Mouse (Mus musculus): Measurements from ENCODE around the gene Pla2g4f. TPM values are rescaled to one million over a fixed set of nuclear protein-coding genes. Genes with fewer than 3 reads are reported as not detected.

Pla2g4f gene
- total and polyA plus RNA-seq, 3 experiments: 0.08 TPM; not detected in 2

DNA sequence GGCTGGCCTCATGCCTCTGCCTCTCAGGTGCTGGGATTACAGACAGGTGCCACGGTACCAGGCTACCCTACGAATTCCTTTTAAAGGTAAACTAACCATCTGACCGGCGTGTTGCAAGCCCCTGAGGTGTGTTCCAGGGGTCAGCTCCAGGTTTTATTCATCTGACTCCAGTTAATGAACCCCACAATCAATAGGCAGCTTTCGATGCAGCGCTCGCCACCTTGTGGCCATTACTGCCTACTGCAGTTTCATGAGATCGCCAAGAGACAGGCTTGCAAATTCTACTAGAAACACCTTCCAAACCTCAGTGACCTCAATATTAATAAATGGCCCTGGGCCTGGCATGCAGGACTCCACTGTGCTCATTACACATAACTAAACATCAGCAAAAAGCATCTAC lies 34.0 kb downstream of the Pla2g4f start:
- H3K27ac ChIP-seq: no peak overlapping the region
- no peaks in the 10 kb centered on the region for H3K27me3 ChIP-seq (ENCODE audit: control insufficient read depth, insufficient read depth, low read length)
- TF ChIP-seq CTCF (IDR thresholded peaks at IDR 0.05) (peak; percentile 91), EP300 (IDR thresholded peaks at IDR 0.05; ENCODE audit: insufficient read depth, low read depth, low read length) (no peak), POLR2A (IDR thresholded peaks at IDR 0.05; ENCODE audit: insufficient read depth, low read depth, low read length) (no peak)
- no peaks in the 10 kb centered on the region for H3K4me1 ChIP-seq (ENCODE audit: control insufficient read depth, insufficient read depth, low read length)
- no peaks in the 10 kb centered on the region for H3K79me2 ChIP-seq (replicated peaks; ENCODE audit: control insufficient read depth, insufficient read depth, low read length)
- no peaks in the 10 kb centered on the region for H3K36me3 ChIP-seq (ENCODE audit: control insufficient read depth, insufficient read depth, low read length)
- peak; percentile 29 to 45 for DNase-seq
- H3K4me3 ChIP-seq: no peak overlapping the region
- intact Hi-C loops (cut with DNase I): loop anchor here (5.0 kb wide), 2 partner anchors 108 to 198 kb away; no protein-coding TSS in a partner anchor
- 18% methylated on average over 8 of the region's 8 CpGs for WGBS
- H3K9ac ChIP-seq (ENCODE audit: low read depth, low read length): no peak overlapping the region

- DNase-seq: no peak
- intact Hi-C loops (cut with DNase I): no loop called here
- H3K27me3 ChIP-seq (ENCODE audit: control insufficient read depth, insufficient read depth, low read length): no peaks in the 10 kb centered on the region
- no peaks in the 10 kb centered on the region for H3K79me2 ChIP-seq (replicated peaks; ENCODE audit: control insufficient read depth, insufficient read depth, low read length)
- no peaks in the 10 kb centered on the region for H3K4me1 ChIP-seq (ENCODE audit: control insufficient read depth, insufficient read depth, low read length)
- no peak overlapping the region for H3K9ac ChIP-seq (ENCODE audit: low read depth, low read length)
- H3K4me3 ChIP-seq: no peak overlapping the region
- WGBS: 78% methylated on average over 4 of the region's 4 CpGs
- TF ChIP-seq POLR2A (IDR thresholded peaks at IDR 0.05; ENCODE audit: insufficient read depth, low read depth, low read length): no peak
- TF ChIP-seq CTCF (IDR thresholded peaks at IDR 0.05): no peak
- no peak for TF ChIP-seq EP300 (IDR thresholded peaks at IDR 0.05; ENCODE audit: insufficient read depth, low read depth, low read length)
- H3K36me3 ChIP-seq (ENCODE audit: control insufficient read depth, insufficient read depth, low read length): no peaks in the 10 kb centered on the region
- no peak overlapping the region for H3K27ac ChIP-seq
These were observed 37.0 kb downstream of the Pla2g4f start for GRCm38 (mm10) chr2:120276951-120277350.

- no peaks in the 10 kb centered on the region for H3K27me3 ChIP-seq (ENCODE audit: control insufficient read depth, insufficient read depth, low read length)
- DNase-seq: no peak
- WGBS: 5% methylated on average over 9 of the region's 9 CpGs
- H3K27ac ChIP-seq: no peak overlapping the region
- TF ChIP-seq EP300 (IDR thresholded peaks at IDR 0.05; ENCODE audit: insufficient read depth, low read depth, low read length) (no peak), POLR2A (IDR thresholded peaks at IDR 0.05; ENCODE audit: insufficient read depth, low read depth, low read length) (no peak), CTCF (IDR thresholded peaks at IDR 0.05) (no peak)
- no peaks in the 10 kb centered on the region for H3K36me3 ChIP-seq (ENCODE audit: control insufficient read depth, insufficient read depth, low read length)
- no peak overlapping the region for H3K9ac ChIP-seq (ENCODE audit: low read depth, low read length)
- H3K4me1 ChIP-seq (ENCODE audit: control insufficient read depth, insufficient read depth, low read length): no peaks in the 10 kb centered on the region
- H3K4me3 ChIP-seq: no peak overlapping the region
- no peaks in the 10 kb centered on the region for H3K79me2 ChIP-seq (replicated peaks; ENCODE audit: control insufficient read depth, insufficient read depth, low read length)
- intact Hi-C loops (cut with DNase I): no loop called here
These were observed 45.3 kb downstream of the Pla2g4f start for GRCm38 (mm10) chr2:120268635-120269034.

GRCm38 (mm10) chr2:120265523-120265922 lies 48.4 kb downstream of the Pla2g4f start:
- intact Hi-C loops (cut with DNase I): loop anchor here (2.0 kb wide), 1 partner anchor 93 kb away; no protein-coding TSS in a partner anchor
- Histone ChIP-seq H3K79me2 (replicated peaks; ENCODE audit: control insufficient read depth, insufficient read depth, low read length) (no peaks in the 10 kb centered on the region), H3K27ac (no peak overlapping the region), H3K4me3 (no peak overlapping the region), H3K36me3 (ENCODE audit: control insufficient read depth, insufficient read depth, low read length) (no peaks in the 10 kb centered on the region), H3K4me1 (ENCODE audit: control insufficient read depth, insufficient read depth, low read length) (no peaks in the 10 kb centered on the region), H3K9ac (ENCODE audit: low read depth, low read length) (no peak overlapping the region), H3K27me3 (ENCODE audit: control insufficient read depth, insufficient read depth, low read length) (no peaks in the 10 kb centered on the region)
- no peak for DNase-seq
- TF ChIP-seq EP300 (IDR thresholded peaks at IDR 0.05; ENCODE audit: insufficient read depth, low read depth, low read length) (no peak), CTCF (IDR thresholded peaks at IDR 0.05) (peak; percentile 66)
- WGBS: 67% methylated on average over 6 of the region's 6 CpGs

- H3K4me3 ChIP-seq: no peak overlapping the region
- no peaks in the 10 kb centered on the region for H3K79me2 ChIP-seq (replicated peaks; ENCODE audit: control insufficient read depth, insufficient read depth, low read length)
- no peak overlapping the region for H3K27ac ChIP-seq
- H3K9ac ChIP-seq (ENCODE audit: low read depth, low read length): no peak overlapping the region
- no peaks in the 10 kb centered on the region for H3K4me1 ChIP-seq (ENCODE audit: control insufficient read depth, insufficient read depth, low read length)
- intact Hi-C loops (cut with DNase I): loop anchor here (2.0 kb wide), 1 partner anchor 92 kb away; no protein-coding TSS in a partner anchor
- TF ChIP-seq CTCF (IDR thresholded peaks at IDR 0.05): no peak
- no peak for TF ChIP-seq EP300 (IDR thresholded peaks at IDR 0.05; ENCODE audit: insufficient read depth, low read depth, low read length)
- TF ChIP-seq POLR2A (IDR thresholded peaks at IDR 0.05; ENCODE audit: insufficient read depth, low read depth, low read length): no peak
- H3K36me3 ChIP-seq (ENCODE audit: control insufficient read depth, insufficient read depth, low read length): no peaks in the 10 kb centered on the region
- no peak for DNase-seq
- 61% methylated on average over 10 of the region's 10 CpGs for WGBS
- H3K27me3 ChIP-seq (ENCODE audit: control insufficient read depth, insufficient read depth, low read length): no peaks in the 10 kb centered on the region
These were observed 49.1 kb downstream of the Pla2g4f start for GRCm38 (mm10) chr2:120264858-120265257.

GRCm38 (mm10) chr2:120262876-120263275 lies 51.1 kb downstream of the Pla2g4f start:
- Histone ChIP-seq H3K27me3 (ENCODE audit: control insufficient read depth, insufficient read depth, low read length) (no peaks in the 10 kb centered on the region), H3K79me2 (replicated peaks; ENCODE audit: control insufficient read depth, insufficient read depth, low read length) (no peaks in the 10 kb centered on the region), H3K9ac (ENCODE audit: low read depth, low read length) (no peak overlapping the region), H3K27ac (no peak overlapping the region), H3K4me3 (no peak overlapping the region), H3K36me3 (ENCODE audit: control insufficient read depth, insufficient read depth, low read length) (no peaks in the 10 kb centered on the region), H3K4me1 (ENCODE audit: control insufficient read depth, insufficient read depth, low read length) (no peaks in the 10 kb centered on the region)
- DNase-seq: no peak
- no peak for TF ChIP-seq EP300 (IDR thresholded peaks at IDR 0.05; ENCODE audit: insufficient read depth, low read depth, low read length)
- no peak for TF ChIP-seq CTCF (IDR thresholded peaks at IDR 0.05)
- 25% methylated on average over 1 of the region's 1 CpGs for WGBS
- intact Hi-C loops (cut with DNase I): no loop called here
